Mouse (Mus musculus) lung, adult 2 months (tissue): ENCODE results near the gene Gmds.

ENCODE experiments used
- CTCF ChIP-seq: fragments of 200-500 bp; IDR thresholded peaks from 2 replicates; pipeline ENCODE4 v1.5.1; 2011; ENCODE audit warnings: mild to moderate bottlenecking, low read length, control low read depth; ENCODE audit not compliant: insufficient read depth
- POLR2A ChIP-seq: fragments of 200-500 bp; IDR thresholded peaks from 2 replicates; pipeline ENCODE4 v1.6.1; 2011; ENCODE audit warnings: low read depth, mild to moderate bottlenecking, control low read depth, low read length, borderline replicate concordance; ENCODE audit errors: extremely low read depth

- TF ChIP-seq CTCF (no peak), POLR2A (no peak)
Measured at GRCm38 (mm10) chr13:31944676-31945210, 393.8 kb downstream of the Gmds start.
